Mouse (Mus musculus): ENCODE measurements around the gene Sult6b2.

GRCm38 (mm10) chr6:142830221-142830620 is 25.9 kb upstream of the Sult6b2 start:
- TF ChIP-seq CTCF (IDR thresholded peaks at IDR 0.05; ENCODE audit: low read depth, low read length) = no peak
- TF ChIP-seq POLR2A (IDR thresholded peaks at IDR 0.05; ENCODE audit: insufficient read depth, low read length) = no peak
- no peak for TF ChIP-seq EP300 (IDR thresholded peaks at IDR 0.05; ENCODE audit: insufficient read depth, low read depth, low read length)
